Mouse (Mus musculus): ENCODE measurements around the gene Stard9.
"Not testable (repeated sequence)": the region's sequence is repeated elsewhere in the genome, so short reads cannot be mapped to it uniquely, and the experiment has no call there.

Gene Stard9

DNA sequence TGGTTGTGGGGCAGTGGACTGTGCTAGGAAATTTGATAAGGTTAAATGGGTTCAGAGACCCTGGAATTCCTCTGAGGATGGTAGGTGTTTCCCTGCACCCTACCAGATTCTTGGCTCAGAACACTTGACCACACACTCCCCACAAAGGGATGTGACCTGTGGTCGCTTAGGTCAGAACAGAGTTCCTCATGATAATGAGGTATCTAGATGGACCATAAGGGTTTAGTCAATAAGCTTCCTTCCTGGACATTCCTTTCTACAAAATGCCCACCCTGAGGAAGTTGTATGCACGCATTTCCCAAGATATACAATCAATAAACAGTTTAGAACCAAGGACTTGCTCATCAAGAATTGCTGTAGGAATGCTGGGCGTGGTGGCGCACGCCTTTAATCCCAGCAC, 27.0 kb downstream of the Stard9 start:
- DNase-seq: no peak

DNA sequence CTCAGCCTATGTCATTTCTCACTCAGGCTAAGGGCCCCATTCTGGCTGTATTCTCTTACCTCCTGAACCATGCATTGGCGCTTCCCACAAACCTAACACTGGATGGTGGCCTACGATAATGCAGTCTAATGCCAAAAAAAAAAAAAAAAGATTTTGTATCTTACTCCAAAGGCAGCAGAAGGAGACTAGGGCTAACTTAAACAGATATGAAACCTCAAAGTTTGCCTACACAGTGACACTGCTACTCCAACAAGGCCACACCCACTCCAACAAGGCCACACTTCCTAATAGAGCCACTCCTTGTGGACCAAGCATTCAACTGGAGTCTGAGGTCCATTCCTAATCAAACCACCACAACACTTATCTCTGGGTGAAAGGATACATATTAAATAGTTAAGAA, 27.8 kb downstream of the Stard9 start:
- no peak for DNase-seq

DNA sequence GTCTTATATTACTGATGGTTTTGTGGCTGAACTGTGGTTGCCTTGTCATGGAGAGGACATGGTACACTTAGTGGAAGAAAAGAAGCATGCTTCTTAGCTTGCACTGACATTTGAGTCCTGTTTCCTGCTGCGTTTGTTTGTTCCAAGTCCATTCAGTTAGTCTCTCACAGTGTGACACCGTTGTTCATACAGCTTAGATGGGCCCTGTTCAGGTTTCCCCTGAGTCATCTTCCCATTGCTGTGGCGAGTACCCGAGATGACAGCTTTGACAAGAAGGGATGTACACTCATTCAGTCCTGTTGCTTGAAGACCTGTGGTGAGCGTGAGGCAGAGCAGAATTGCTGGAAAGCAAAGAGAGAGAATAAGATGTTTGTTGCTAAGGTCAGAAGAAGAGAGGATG, 29.6 kb downstream of the Stard9 start:
- DNase-seq: peak in 1 of 2 experiments; percentile 5

DNA sequence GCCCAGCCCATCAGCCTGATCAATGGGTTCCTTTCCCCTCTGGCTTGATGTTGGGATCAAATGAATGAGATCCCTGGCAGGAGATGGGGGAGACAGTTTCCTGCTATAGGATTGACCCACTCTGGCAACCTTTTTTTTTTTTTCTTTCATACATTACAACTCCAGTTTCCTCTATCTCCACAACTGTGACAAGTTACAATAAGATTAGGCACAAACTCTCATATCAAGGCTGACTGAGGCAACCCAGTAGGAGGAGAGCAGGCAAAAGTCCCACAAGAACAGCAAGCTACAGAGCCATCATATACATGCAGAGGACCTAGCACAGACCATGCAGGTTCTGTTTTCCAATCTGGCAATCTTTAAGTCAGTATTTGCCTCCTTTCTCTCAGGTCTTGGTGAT, 30.4 kb downstream of the Stard9 start:
- no peak for DNase-seq

DNA sequence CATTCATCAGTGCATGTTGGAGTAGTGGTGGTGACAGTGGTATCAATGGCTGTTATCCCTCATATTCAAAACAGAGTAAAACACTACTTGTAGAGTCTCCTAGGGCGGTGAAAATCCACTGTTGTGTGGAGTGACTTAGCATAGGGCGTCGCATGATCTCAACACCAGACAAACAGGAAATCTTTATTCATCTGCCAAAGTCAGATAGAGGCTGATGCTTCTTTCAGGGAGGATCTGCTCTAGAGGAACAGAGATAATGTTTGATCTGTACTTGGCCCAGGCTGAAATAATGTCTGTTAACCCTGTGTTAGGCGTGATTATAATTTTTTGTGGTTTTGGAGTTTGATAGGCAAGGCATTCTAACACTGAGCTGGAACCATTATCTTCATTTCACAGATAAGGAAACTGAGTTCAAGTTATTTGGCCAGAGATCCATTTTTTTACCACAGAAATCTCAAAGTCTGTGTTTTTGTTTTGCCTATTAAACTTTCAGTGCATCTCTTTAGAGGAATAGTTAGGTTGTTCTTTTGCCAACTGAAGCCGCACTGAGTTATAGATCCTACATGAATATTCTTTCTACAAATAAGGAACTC, 31.7 kb downstream of the Stard9 start:
- DNase-seq: no peak

DNA sequence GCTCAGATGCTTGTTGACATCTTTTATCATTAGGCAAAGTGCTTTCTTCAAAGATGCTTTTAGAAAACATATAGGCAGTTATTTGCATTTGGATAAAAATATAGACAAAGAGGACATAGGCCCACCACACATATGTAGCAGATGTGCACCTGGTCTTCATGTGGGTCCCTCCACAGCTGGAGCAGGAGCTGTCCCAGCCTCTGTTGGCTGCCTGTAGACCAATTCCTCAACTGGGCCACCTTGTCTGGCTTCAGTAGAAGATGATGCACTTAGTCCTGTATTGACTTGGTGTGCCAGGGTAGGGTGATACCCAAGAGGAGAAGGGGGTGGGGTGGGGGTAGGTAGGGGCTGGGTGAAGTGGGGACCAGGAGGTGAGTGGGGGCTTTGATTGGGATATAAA, 33.8 kb downstream of the Stard9 start:
- DNase-seq: no peak

DNA sequence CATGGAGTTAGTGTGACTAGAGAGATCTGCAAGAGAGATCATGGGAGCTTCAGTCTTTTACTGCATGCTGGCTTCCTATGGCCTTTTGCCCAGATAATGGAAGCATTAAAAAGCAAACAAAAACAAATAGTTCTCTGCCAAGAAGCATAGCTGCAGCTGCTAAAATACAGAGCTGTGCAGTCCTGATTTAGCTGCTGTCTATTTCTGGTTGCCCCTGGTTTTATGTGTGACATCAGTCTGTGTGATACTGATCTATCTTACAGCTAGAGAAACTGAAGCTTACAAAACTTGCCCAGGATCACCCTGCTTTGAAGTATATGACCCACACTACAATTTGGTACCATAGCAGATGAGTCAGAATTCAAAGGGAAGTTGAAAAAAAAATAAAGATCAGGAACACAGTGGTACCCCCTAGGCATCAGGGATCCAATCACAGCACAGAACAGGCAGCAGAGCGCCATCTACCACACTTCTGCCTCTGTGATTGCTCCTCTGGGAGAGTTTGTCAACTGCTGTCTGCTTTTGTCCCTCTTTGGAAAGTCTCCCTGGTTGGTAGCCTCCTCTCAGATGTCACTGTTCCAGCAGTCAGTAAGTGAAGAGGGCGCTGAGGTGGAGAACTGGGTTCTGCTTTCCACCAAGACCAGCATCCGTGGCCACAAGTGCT, 34.7 kb downstream of the Stard9 start:
- DNase-seq: no peak

DNA sequence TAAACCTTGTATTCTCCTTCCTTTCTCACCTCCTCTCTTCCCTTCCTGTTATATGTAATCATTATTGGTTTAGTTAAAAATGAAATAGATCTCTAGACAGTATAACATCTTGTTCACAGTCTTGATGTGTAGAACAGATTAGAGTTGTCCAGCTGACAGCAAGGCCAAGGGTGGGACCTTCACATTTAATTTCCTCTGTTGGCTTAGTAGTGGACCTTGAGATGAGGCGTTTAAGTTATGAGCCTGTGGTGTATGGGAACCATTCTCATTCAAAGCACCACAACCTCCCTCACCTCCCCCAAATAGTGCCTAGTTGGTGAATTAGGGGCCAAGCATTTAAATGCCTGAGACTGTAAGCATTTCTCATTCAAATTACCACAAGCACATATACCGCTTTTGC, 38.5 kb downstream of the Stard9 start:
- DNase-seq: no peak

DNA sequence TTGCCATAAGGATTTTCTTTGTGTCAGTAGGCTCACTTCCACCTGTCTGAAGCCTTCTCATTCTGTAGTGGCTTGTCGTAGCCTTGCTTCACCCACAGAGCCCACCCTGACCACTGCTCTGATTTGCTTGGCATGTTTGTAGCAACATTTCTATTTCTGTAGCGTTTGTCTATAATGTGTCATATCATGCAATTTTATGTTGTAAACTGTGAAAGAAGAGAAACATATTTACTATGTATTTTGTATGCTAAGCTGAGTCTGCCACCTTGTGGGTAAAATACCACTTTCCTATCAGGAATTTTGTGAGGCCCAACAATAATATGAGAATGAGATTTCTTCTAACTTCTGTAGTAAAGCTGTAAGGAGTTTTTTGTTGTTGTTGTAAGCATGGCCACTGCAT, 41.3 kb downstream of the Stard9 start:
- no peak for DNase-seq

DNA sequence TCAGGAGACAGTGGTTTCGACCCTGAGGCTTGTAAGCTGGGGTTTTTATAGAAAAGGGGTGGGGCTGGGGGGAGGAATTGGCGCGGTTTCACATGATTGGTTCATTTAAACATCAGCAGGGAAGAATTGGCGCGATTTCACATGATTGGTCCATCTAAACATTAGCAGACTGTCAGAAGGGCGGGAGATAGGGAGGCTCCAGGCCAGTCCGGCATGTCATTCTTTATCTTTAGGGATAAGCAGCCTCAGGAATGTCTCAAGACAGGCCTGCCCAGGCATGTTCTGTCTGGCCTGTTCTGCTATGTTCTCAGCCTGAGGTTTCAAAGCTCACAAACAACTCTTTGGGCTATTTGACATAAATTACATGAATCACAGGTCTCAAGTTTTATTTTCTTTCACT, 52.2 kb downstream of the Stard9 start:
- not testable (repeated sequence) for DNase-seq

DNA sequence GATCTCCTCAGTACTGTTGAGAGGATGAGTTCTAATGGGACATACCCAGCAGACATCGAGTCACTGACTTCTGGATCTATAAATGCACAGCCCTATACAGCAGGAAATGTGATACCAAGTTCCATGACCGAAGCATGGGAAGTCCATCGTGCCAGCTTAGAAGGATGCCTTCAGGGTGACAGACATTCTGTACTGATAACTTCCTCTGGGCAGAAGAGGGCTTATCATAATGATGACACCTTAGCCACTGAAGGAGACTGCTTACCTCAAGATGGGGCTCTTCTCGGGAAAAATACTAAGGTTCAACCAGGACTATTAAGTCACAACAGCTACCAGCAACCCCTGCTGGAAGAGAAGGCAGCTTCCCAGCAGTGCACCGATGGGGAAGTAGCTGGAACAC, 68.8 kb downstream of the Stard9 start:
- DNase-seq: no peak

DNA sequence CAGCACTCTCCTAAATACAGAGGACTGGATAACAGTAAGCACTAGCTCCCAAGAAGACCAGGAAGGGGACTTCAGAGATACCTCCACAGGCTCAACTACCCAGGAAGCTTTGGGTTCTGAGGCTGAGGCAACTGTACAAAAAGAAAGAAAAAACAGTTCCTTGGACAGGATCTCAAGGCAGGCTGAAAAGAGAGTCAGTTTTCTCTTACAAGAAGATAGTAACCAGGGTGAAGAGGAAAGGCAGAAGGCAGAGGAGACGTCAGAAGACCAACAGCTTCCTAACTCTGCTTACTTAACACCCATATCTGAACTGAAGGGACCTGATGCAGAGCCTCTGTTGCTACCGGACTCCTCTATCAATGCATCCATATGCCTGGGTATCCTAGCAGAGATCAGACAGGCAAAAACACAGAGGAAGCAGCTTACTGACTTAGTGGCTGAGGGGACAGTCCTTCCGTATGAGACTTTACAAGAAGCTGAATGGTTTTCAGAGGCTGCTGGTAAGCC, 71.5 kb downstream of the Stard9 start:
- no peak for DNase-seq

DNA sequence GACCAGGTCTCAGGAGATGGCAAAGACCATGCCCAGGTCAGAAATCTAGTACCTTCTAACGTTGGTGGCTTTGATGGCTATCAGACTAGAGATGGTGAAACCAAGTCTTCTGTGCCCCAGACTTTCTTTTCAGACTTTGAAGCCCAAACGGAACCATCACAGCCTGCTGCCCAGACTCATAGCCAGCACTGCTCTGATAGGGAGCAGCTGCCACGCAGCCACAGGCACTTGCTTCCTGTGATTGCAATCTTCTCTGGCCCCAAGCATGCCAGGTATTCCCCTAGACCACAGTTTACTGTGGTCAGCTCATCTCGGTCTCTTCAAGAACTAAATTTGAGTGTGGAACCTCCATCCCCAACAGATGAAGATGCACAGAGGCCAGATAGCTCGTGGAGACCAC, 73.8 kb downstream of the Stard9 start:
- no peak for DNase-seq

DNA sequence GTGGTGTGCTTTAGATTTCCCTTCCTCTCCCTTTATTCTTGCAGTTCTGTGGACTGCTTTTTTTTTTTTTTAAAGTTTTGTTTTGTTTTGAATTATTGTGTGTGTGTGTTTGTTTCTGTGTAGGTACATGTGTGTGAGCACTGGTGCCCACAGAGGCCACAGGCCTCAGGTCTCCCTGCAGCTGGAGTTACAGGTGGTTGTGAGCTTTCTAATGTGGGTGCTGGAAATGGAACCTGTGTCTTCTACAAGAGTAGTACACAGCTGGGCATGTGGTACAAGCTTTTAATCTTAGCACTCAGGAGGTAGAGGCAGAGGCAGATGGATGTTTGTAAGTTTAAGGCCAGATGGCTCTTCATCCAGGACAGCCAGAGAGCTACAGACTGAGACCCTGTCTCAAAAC, 78.1 kb downstream of the Stard9 start:
- no peak for DNase-seq

DNA sequence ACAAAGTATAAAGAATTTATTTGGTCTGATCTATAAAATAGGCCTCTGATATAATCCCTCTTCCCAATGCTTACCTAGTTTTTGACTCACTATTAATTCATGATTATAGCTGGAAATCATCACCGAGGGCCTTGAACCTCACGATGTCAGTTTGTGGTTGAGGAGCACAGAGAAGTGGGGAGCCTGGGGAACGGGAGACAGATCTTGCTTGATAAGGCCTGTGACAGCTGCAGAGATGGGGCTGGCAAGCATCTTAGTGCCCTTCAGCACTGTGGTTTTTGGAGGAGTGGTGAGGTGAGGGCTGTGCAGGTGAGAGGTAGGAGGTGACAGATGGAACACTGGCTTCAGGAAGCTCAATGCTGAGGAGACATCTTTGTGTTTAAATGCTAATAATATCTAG, 81.2 kb downstream of the Stard9 start:
- no peak for DNase-seq

DNA sequence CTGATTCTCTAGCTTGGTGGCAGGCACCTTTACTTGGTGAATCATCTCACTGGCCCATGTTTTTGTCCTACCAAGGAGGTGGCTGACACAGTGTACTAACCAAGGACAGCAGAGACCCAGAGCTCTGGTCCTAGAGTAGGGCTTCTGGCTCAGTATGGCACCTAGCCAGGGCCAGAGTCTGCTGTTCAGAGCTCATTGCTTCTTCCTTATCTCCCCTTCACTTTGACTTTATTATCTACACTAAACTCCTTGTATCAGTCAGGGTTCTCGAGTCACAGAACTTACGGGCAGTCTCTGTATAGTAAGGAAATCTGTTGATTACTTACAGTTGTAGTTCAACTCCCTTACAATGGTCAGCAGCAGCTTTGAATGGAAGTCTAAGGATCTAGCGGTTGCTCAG, 82.0 kb downstream of the Stard9 start:
- DNase-seq: no peak

DNA sequence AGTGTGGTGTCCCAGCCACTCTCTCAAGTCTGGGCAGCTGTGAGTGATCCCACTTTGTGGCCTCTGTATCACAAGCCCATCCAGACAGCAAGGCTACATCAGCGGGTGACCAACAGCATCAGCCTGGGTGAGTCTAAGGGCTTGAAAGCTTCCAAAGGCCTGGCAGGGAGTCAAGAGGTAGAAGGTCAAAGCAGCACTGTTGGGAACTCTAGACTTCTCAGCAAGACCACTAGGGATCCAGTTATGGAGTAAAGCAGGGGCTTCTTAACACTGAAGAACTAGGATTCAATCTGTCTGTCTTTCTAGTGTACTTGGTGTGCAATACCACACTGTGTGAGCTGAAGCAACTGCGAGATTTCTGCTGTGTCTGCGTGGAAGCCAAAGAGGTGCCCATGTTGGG, 84.5 kb downstream of the Stard9 start:
- no peak for DNase-seq

DNA sequence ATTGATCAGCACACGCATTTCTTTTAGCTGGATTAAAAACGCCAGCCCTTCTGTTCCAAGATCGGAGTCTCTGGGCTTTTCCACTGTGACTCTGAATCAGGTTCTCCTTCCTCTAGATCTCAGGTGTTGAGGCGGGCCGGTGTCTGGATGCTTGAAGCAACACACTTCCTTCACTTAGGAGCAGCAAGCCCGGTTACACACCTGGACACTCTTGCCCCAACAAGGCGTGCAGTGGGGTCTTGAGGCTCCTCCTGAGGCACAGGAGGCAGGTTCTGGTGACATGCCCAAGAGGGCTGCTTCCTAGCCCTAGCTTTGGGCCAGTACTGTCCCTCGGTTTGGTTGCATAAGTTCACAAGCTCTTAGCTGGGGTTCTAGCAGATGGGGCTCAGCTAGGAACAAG, 89.6 kb downstream of the Stard9 start:
- DNase-seq: no peak

DNA sequence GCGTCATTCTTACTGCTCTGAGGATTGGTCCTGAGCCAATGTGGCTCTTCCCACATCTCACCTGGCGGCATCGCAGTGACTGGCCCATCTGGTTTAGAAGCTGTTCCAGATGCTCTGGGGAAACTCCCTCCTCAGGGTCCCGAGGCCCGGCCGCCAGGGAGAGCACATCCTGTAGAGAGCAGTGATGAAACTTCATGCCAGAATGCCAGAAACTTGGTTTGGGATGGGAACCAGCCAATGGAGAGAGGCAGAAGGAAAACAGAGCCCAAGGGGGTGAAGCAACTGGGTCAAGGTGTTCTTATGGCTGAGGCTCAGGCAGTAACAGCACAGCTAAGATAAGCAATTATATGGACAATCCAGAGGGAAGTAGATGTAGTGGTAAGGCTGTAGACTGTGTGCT, 91.9 kb downstream of the Stard9 start:
- no peak for DNase-seq

DNA sequence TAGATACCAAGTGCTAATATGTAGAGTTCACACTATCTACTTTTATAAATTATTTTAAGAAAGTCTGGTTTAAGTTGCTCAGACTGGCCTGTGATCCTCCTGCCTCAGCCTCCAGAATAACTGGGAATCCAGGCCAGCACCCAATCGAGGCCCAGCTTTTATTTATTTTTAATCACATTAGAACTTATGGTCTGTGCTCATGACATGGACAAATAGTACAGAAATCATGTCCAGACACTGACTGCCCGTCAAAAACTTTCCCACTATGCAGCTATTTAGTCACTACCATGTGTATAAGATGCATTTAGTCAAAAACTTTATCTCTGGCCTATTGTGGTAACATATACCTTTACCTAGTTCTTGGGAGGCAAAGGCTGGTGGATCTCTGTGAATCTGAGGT, 93.0 kb downstream of the Stard9 start:
- no peak for DNase-seq

DNA sequence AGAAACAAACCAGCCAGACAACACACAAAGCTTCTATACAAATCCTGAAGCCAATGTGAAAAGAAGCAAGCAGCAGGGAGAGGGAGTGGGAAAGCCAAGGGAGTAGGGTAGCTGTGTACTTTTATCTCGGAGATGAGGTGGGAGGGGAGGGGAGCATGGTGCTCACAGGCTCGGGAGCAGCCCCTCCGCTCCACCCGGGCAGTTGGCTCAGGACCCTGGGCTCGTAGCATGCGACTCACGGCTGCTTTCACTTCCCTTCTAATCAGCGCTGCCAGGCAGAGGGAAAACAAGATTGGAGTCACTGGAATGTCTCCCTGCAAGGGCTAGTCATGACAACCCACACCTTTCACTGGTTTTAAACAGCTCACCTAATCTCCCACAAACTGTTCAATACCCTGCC, 93.6 kb downstream of the Stard9 start:
- DNase-seq: no peak

DNA sequence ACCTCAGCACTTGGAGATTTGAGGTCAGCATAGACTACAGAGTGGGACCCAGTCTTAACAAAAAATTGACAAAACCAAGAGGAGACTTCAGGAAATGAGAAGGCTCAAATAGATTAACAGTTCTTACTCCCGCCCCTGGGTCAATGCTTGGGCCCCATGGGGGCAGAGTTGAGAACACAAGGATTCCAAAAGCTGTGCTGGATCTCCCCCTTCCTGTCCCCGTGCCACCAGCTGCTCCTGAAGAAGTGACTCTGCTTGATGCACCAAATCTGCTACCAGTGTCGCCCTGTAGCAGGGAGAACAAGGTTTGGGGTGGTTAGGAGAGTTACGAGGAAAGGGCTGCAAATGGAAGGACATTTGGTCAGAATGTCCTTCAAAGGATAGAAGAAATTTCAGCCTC, 94.7 kb downstream of the Stard9 start:
- DNase-seq: no peak

DNA sequence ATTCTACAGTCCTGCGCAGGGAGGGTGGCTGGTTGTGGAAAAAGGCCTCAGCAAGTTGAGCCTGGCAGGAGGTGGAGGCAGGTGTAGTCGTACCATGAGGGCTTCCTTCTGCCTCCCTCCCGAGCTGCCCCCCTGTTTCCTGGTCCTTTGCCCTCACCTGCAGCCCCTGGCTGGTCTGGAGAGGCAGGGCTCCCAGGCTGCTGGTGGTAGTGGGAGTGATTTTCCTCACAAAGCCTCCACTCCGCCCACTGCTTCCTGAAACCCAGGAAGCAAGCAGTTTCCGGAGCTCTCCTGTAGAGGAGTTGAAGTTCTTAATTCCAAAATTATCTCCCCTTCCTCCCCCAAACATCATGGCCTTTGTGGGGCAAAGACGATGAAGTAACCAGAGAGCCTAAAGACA, 95.3 kb downstream of the Stard9 start:
- no peak for DNase-seq

DNA sequence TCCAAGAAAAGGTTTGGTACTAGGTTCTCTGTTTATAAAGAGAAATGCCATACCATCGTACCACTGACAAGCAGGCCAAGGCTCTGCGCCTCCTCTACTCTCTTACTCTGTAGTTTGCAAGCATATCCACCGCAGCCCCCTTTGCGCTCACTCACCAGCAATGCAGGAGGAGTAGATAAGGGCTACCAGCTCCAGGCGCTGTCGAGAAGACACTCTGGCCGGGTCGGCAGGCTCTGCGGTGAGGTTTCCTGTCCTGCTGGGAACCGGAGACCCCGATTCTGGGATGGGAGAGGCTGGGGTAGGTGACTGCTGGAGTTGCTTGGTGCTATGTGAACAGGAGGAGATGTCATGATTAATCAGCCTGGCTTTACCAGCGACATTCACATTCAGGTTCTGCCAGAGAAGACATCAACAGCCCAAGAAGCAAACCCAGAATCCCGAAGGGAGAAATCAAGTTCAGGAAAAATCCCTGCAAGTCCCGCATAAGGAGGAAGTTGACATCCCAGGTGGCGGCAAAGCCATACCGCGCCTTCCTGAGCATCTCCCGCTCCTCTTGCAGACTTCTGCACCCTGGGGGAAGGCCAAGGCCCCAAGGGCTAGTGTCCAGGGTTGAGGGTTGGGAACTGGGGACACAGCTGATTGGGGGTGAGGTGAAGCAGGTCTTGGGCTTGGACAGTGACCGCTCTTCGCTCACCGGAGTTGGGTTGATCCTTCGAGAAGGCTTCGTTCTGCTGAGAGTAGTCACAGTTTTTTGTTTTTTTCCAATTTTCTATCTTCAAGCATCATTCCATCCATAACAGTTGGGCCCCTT, 101.1 kb downstream of the Stard9 start:
- peak; percentile 35 to 44 for DNase-seq

All from cerebellum, postnatal 25 days (tissue).